Mouse (Mus musculus) adrenal gland, postnatal 36 days (tissue): ENCODE data around the gene Lap3. TPM values are rescaled to one million over a fixed set of nuclear protein-coding genes. Genes with fewer than 3 reads are reported as not detected.

Experiments
- DNase-seq, 2 experiments: peaks; one replicate each; pipeline ENCODE4 v3.0.0; 2021; ENCODE audit warnings: mixed read lengths in 1 of 2
- long read RNA-seq, 2 experiments: library from polyadenylated mRNA; stranded (forward); transcript quantifications; one replicate each; pipeline ENCODE4 v2.0.0; 2021; ENCODE audit warnings: borderline sequencing depth in 2 of 2
- total RNA-seq, 2 experiments: library from RNA; stranded (reverse); gene quantifications; 2 replicates each; pipeline ENCODE4 v1.2.3; 2021

Lap3 gene
- total RNA-seq, result 10 to 100 TPM; 72.2 to 76.2 TPM
- long read RNA-seq, experiment 1, transcript Lap3-201 (13 exons, 2,267 nt), result major isoform, 107 of 119 reads
- long read RNA-seq, experiment 1, partial matches to known transcripts, result 6 of 119 reads
- long read RNA-seq, experiment 1, other reads (novel, unspliced or antisense), result 6 of 119 reads
- long read RNA-seq, experiment 2, transcript Lap3-201 (13 exons, 2,267 nt), result major isoform, 22 of 27 reads
- long read RNA-seq, experiment 2, partial matches to known transcripts, result 4 of 27 reads
- long read RNA-seq, experiment 2, other reads (novel, unspliced or antisense), result 1 of 27 reads

GRCm38 (mm10) chr5:45493191-45494092 is at the start of gene Lap3:
Gene Lap3, plus strand, starts transcription at chr5:45493374.
- DNase-seq, result peak; percentile 100

GRCm38 (mm10) chr5:45444130-45444832 is 48.9 kb upstream of the Lap3 start:
- DNase-seq, result no peak

- no peak for DNase-seq
These were observed 44.5 kb upstream of the Lap3 start for GRCm38 (mm10) chr5:45448676-45449075.

DNA sequence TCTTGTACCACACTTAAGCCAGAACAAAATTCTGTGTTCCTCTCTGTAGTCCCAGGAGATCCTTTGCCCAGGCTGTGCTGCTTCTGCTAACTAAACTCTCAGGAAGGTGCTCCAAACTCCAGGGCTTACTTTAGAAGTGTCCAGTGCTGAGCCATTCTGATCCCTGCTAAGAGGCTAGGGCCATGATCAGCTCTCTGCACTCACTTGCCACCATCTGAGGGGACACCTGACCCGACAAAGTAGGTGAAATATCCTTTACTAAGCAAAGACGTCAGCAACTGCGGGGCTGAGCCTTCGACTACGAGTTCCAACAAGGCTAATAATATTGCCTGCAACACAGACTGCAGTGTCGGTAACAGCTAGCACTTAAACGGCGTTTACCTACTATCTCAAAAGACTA is 44.0 kb upstream of the Lap3 start:
- DNase-seq, result no peak

DNA sequence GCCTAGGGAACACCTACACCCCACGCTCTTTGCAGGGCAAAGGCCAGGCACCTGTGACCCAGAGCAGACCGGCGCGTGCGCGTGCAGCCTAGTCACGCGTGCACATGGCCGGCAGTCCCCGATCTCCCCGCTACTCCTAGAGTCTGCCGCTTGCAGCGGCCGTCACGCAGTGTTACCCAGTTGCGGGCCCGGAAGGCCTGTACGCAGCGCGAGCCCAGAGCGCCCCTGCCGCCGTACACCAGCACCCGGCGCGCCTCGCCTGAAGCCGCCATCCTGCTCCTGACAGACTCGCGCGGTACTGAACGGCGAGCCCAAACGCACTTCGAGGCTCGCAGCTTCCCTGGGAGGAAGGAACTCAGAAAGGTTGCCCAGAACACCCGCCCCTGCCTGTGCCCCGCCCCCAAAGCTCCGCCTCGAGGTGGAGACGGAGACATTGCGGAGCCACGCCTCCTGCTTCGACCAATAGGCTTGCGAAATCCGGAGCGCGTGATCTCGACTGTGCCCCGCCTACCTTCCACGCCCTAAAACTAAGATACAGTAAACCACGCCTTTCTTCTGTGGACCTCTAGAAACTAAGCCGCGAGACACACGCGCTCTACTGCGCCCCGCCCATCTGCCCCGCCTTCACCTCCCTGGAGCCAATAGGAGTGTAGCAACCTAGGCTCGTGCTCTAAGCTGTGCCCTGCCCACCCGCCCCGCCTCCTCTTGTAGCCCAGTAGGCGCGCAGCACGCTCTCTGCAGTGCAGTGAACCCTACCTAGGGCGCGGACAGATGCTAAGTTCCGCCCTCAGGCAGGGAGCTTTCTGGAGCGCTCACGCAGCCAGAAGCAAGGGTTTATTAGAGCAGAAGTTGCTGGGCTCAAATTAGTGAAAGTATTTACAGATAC is 43.1 kb upstream of the Lap3 start, which contains the start of gene Qdpr:
Qdpr (minus strand) TSS at position 406 of the 886 bp plus-strand sequence.
- peak; percentile 95 to 98 for DNase-seq

DNA sequence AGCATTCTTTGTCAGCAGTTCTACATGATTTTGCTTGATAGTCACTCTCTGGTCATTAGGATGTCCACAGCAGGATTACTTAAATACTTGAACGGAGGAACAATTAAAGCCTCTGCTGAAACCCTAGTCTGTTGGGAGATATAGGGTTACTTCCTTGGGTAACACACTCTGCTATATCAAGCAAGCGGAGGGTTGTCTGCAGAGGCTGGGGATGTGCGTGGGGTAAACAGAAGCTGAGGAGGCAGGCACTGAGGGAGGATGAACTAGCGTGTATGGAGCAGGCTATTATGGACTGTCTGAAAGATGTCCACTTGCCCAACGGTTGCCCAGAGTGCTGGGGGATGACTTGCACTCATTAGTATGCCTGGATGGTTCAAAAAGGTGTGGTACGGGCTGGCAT is 39.7 kb upstream of the Lap3 start, which contains the start of gene Clrn2:
Clrn2 (plus strand) TSS at position 301 of the 400 bp plus-strand sequence.
- DNase-seq, result no peak

GRCm38 (mm10) chr5:45454456-45454855 is 38.7 kb upstream of the Lap3 start:
- no peak for DNase-seq

GRCm38 (mm10) chr5:45472880-45473450 is 20.2 kb upstream of the Lap3 start:
- DNase-seq, result peak; percentile 25 to 47

DNA sequence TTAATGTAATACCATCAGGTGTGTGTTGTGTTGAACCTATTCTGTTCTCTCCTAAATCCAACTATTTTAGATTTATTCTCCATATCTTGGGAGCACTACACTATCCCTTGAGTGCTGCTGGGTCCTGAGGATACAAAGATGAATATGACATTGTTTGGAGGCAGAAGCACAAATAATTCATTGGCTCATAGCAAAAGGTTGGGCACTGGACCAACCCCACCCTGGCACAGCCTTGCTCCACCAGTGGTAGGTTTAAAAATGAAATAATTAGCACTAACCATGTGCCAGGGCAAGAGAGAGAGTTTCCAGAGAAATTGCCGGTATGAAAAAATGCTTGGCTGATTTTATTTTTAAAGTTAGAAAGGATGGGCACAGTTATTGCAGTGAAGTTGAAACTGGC is 19.7 kb upstream of the Lap3 start:
- no peak for DNase-seq

GRCm38 (mm10) chr5:45474215-45474614 is 19.0 kb upstream of the Lap3 start:
- DNase-seq, result peak; percentile 16 to 58

DNA sequence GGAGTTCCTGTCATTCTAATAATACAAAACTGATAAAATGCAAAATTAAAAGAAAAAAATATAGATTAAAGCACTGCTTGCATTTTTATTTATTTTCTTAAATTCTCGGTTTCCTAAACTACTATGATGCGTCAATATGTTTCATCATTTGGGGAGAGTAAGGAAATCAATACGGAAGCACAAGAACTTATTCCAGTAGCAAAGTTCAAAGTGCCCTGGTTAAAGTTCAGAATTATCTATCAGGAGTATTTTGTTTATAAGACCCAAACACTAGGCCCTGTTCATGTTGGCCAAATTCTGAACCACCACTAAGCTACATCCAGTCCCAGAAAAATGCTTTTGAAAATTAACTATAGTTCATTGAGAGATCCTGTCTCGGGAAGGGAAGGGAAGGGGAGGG is 18.4 kb upstream of the Lap3 start:
- DNase-seq, result no peak

DNA sequence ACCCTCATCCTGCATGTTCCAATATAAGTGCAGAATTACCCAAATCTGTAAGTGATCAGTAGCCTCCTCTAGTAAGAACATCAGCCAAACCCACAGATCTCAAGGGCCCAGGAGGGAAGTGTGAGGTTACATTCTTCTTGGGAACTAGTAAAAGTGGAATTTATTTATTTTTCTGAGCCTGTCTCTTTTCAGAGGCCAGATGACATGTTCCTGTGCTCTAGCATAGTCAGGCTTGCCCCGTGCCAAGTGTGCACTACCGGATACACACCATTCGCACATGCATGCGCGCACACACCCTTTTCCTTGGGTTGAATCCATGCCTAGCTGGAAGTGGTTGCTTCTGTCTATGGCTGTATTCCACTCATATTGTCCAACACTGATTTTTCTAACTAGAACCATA is 17.4 kb upstream of the Lap3 start:
- DNase-seq, result no peak

GRCm38 (mm10) chr5:45476288-45476687 is 16.9 kb upstream of the Lap3 start:
- DNase-seq, result no peak

GRCm38 (mm10) chr5:45477601-45478000 is 15.6 kb upstream of the Lap3 start:
- DNase-seq, result no peak

GRCm38 (mm10) chr5:45480066-45480465 is 13.1 kb upstream of the Lap3 start:
- DNase-seq, result no peak

GRCm38 (mm10) chr5:45481125-45481524 is 12.0 kb upstream of the Lap3 start:
- DNase-seq, result no peak

DNA sequence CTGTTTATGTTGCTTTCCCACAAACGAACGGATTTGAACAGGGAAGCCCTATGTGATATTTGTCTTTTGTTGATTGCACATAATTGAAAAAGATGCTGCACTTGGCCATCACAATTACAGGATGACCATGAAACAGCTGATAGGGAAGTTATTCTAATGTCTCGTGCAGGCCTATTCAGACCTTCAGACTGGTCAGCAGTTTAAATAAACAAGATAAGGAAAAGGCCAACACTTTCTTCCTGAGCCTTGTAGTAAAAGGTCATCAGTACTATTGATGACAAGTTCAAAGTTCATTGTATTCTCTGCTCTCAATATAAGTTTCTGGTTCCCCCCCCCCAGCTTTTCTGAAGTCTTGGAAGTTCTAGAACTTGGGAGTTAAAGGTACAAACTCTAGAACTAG is 10.6 kb upstream of the Lap3 start:
- no peak for DNase-seq

DNA sequence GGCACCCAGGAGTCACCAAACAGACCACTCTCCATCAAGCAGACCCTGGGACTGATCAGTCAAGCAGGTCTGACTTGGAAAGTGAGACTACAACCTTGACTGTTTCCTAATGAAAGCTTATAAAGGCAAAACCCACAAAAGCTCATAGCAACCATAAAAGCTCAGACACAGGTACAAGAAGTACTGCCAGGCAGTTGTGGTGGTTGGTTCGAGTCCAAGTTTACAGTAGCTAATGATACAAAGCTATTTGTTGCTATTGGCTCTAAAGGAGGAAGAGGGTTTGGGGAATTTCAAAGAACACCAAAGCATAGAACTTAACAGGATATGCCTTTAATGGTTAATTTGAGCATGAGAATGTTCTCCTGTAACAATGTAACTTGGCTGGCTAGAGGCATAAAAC is 9.5 kb upstream of the Lap3 start:
- DNase-seq, result no peak

DNA sequence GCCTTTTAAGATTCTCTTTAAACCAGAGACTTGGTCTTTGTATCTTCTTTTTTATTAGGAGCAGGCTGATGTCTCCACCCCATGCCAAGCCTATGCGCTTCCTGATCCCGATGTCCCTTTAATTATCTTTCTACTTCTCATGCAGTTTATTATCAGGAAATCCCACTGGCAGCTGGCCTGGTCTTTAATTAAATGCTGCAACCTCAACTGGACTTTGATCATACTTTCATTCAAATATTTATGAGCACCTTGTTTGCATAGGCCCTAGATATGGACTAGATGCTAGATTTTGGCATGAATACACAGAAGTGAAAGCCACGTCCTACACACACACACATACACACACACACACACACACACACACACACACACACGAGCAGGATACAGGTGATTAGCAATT is 1.4 kb upstream of the Lap3 start:
- no peak for DNase-seq

- no peak for DNase-seq
These were observed 1.1 kb downstream of the Lap3 start for GRCm38 (mm10) chr5:45494093-45494755.
